Mouse (Mus musculus) left cerebral cortex, adult 2 months (tissue): ENCODE measurements around the gene Klhl3. TPM values are rescaled to one million over a fixed set of nuclear protein-coding genes. Genes with fewer than 3 reads are reported as not detected.

Experiments
- DNase-seq, 2 experiments: peaks; one replicate each; pipeline ENCODE4 v3.0.0; 2021 to 2022; ENCODE audit warnings: low spot score in 2 of 2, mixed read lengths in 1 of 2; ENCODE audit errors: extremely low spot score in 1 of 2
- H3K27ac ChIP-seq: fragments of 200-600 bp; 2 replicates; pipeline ENCODE4 v1.8.1; 2022
- H3K4me3 ChIP-seq: fragments of 200-600 bp; 2 replicates; pipeline ENCODE4 v1.8.1; 2022
- CTCF ChIP-seq: fragments of 200-600 bp; IDR thresholded peaks from 2 replicates; pipeline ENCODE4 v1.8.1; 2022; ENCODE audit warnings: antibody characterized with exemption, mild to moderate bottlenecking, moderate library complexity
- intact Hi-C: fragments of 180-260 bp; cut with DNase I; formaldehyde crosslinking; loops from one replicate; pipeline ENCODE4 v1.15.1; 2025
- microRNA-seq, 2 experiments: library from miRNA; unstranded; fragments of <30 nt; microRNA quantifications; one replicate each; pipeline ENCODE4 v1.2.0; 2021
- total RNA-seq, 2 experiments: library from RNA; stranded (reverse); gene quantifications; 2 replicates each; pipeline ENCODE4 v1.2.3; 2021

Gene Klhl3
- total RNA-seq, 2 experiments from 2014 or later: 32.6 to 36.9 TPM

DNA sequence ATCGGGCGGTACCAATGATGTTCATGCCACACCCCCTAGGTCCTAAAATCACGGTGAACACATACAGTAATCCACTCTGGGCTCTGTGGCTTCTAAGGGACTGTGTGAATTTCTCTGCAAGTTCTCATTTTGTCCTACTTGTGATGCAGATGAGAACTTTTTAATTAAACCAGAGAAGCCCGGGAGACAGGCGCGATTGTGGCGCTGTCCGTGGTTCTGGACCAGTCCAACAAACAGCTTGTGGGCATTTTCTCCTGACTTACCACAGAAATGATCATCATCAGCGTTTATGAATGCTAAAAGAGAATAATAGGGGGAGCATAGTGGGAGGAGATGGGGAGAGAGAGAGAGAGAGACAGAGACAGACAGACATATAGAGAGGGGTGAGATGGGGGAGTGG, 134.5 kb downstream of the Klhl3 start:
- intact Hi-C loops: no loop called here
- Histone ChIP-seq H3K27ac (no peak overlapping the region), H3K4me3 (no peak overlapping the region)
- TF ChIP-seq CTCF: no peak
- no peak for DNase-seq

DNA sequence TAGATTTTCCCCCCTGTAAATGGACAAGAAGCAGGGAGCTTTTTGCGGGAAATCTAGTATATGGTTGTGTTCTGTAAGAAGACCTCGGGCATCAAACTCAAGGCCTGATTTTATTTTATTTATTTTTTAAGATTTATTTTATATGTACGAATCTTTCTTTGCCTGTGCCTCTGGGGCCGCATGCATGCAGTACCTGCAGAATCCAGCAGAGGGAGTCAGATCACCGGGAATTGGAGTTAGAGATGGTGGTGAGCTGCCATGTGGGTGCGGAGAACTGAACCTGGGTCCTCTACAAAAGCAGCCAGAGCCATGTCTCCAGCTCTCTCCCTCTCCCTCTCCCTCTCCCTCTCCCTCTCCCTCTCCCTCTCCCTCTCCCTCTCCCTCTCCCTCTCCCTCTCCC, 135.7 kb downstream of the Klhl3 start:
- no peak for DNase-seq
- intact Hi-C loops: no loop called here
- TF ChIP-seq CTCF: peak; percentile 30
- Histone ChIP-seq H3K27ac (no peak overlapping the region), H3K4me3 (no peak overlapping the region)

DNA sequence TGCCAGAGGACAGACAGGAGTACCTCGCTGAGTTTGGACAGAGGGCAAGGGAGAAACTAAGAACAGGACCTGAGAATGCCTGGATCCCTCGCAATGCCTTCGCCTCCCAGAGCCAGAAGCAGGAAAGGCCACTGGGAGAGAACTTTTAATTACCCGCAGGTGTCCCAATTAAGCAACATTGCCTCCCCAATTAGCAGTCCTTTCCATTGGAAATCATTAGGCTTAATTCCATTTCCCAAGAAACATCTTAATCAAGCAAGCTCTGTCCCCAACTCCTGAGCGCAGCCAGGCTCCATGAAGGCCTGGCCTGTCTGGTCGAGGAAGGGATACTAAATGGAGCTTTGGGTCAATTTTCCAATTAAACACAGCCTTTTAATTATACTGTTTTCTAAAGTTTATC, 147.7 kb downstream of the Klhl3 start:
- H3K27ac ChIP-seq: no peak overlapping the region
- no peak for TF ChIP-seq CTCF
- intact Hi-C loops: no loop called here
- no peak for DNase-seq
- no peak overlapping the region for H3K4me3 ChIP-seq

DNA sequence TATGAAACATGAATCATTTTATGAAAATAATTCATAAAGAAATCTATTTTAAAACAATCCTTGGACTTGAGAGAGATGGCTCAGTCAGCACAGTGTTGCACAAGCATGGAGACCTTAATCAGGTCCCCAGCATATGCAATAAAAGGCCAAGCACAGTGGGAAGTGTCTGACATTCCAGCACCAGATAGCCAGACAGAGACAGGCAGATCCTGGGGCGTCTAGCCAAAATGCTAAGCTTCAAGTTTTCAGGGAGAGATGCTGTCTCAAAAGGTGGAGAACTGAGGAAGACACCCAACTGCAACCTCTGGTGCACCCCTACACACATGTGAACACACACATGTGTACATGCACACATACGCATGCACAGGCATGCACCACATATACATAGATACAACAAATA, 153.1 kb downstream of the Klhl3 start:
- no peak for TF ChIP-seq CTCF
- intact Hi-C loops: no loop called here
- DNase-seq: no peak
- no peak overlapping the region for H3K27ac ChIP-seq
- no peak overlapping the region for H3K4me3 ChIP-seq

DNA sequence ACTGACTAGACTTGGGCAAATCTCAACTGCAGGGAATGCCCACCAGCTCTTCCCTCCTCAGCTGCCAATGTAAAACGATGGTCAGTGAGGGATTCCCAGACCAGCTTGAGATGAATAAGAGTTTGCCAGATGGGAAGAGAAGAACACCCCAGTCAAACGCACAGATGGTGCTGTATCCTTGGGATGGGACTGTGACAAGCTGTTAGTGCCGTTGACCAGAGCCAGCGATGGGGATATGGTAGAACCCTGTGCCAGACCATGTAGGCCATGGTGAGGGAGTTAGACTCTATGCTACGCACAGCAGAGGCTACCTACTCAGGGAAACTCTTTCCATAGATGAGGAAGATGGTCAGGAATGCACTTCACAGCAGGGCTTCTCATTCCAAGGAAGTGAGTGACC, 153.6 kb downstream of the Klhl3 start:
- no peak for TF ChIP-seq CTCF
- H3K27ac ChIP-seq: no peak overlapping the region
- intact Hi-C loops: no loop called here
- H3K4me3 ChIP-seq: no peak overlapping the region
- DNase-seq: no peak

Small RNA genes within 50 kb of the gene (microRNA-seq; reads per million reads assigned to microRNA genes)
- 1,408 to 3,554 reads per million in 2 experiments for gene Mir874

Other genes starting within 250 kb of the Klhl3 start
- 100 to 1,000 TPM; 276 to 279 TPM for gene Spock1, start 205.3 kb downstream of the Klhl3 start, total RNA-seq
- 100 to 1,000 TPM; 120 to 128 TPM for gene Hnrnpa0, start 15.0 kb upstream of the Klhl3 start, total RNA-seq
- 10 to 100 TPM; 31.2 to 31.6 TPM for gene Idnk, start 44.1 kb upstream of the Klhl3 start, total RNA-seq
- gene Ubqln1, start 102.1 kb upstream of the Klhl3 start, total RNA-seq: 100 to 1,000 TPM; 145 to 146 TPM
- 10 to 100 TPM; 16.8 to 20.3 TPM for gene Gkap1, start 162.1 kb upstream of the Klhl3 start, total RNA-seq
- 1 to 10 TPM; 2.4 to 3.5 TPM for gene Kif27, start 245.5 kb upstream of the Klhl3 start, total RNA-seq